Mouse (Mus musculus) C2C12 (cell line): ENCODE results near the gene Ppp1r8. TPM values are rescaled to one million over a fixed set of nuclear protein-coding genes. Genes with fewer than 3 reads are reported as not detected.
A peak's percentile ranks its signal among the peaks of the same experiment; 100 is the strongest.

Source experiments
- H3K27me3 ChIP-seq: one replicate; pipeline ENCODE4 v1.6.1; 2011; ENCODE audit not compliant: control insufficient read depth, insufficient read depth, insufficient read length
- H3K36me3 ChIP-seq: one replicate; pipeline ENCODE4 v1.6.1; 2011; ENCODE audit not compliant: control insufficient read depth, insufficient read depth
- H3K4me3 ChIP-seq: one replicate; pipeline ENCODE4 v1.5.1; 2011; ENCODE audit warnings: mild to moderate bottlenecking, control low read depth; ENCODE audit not compliant: poor library complexity, insufficient read depth, severe bottlenecking
- H3K79me2 ChIP-seq: one replicate; pipeline ENCODE4 v1.6.1; 2011; ENCODE audit not compliant: control insufficient read depth, insufficient read depth
- H3K79me3 ChIP-seq: one replicate; pipeline ENCODE4 v1.6.1; 2011; ENCODE audit warnings: low read depth, control low read depth
- H3ac ChIP-seq: one replicate; pipeline ENCODE3; 2011; ENCODE audit warnings: low read depth; ENCODE audit not compliant: control insufficient read depth, insufficient read length
- CEBPB ChIP-seq: IDR thresholded peaks from one replicate; pipeline ENCODE4 v1.6.1; 2011; ENCODE audit warnings: low read depth, mild to moderate bottlenecking, control low read depth, moderate library complexity
- CTCF ChIP-seq: IDR thresholded peaks from one replicate; pipeline ENCODE4 v1.5.1; 2011; ENCODE audit not compliant: control insufficient read depth, insufficient read depth, insufficient read length
- FOSL1 ChIP-seq: IDR thresholded peaks from one replicate; pipeline ENCODE4 v1.8.0; 2011; ENCODE audit warnings: mild to moderate bottlenecking, low read length; ENCODE audit not compliant: poor library complexity, insufficient read depth, severe bottlenecking
- MAX ChIP-seq: IDR thresholded peaks from one replicate; pipeline ENCODE4 v1.6.1; 2011; ENCODE audit warnings: mild to moderate bottlenecking, control low read depth
- MYOD1 ChIP-seq: IDR thresholded peaks from one replicate; pipeline ENCODE4 v1.6.1; 2011; ENCODE audit warnings: low read depth; ENCODE audit not compliant: control insufficient read depth, insufficient read length
- MYOG ChIP-seq: IDR thresholded peaks from one replicate; pipeline ENCODE4 v1.6.1; 2011; ENCODE audit not compliant: control insufficient read depth, insufficient read length; ENCODE audit errors: extremely low read depth
- USF1 ChIP-seq: IDR thresholded peaks from one replicate; pipeline ENCODE4 v1.6.1; 2011; ENCODE audit warnings: low read depth, mild to moderate bottlenecking, control low read depth, moderate library complexity
- polyA plus RNA-seq: library from polyadenylated mRNA; unstranded; fragments of >200 nt; fragmentation: generic; extraction: Trizol; gene quantifications from one replicate; pipeline ENCODE4 v1.2.1, GENCODE M21; 2012; ENCODE audit warnings: missing spikeins

The Ppp1r8 gene
- polyA plus RNA-seq, 1 experiment: 81.7 TPM

DNA sequence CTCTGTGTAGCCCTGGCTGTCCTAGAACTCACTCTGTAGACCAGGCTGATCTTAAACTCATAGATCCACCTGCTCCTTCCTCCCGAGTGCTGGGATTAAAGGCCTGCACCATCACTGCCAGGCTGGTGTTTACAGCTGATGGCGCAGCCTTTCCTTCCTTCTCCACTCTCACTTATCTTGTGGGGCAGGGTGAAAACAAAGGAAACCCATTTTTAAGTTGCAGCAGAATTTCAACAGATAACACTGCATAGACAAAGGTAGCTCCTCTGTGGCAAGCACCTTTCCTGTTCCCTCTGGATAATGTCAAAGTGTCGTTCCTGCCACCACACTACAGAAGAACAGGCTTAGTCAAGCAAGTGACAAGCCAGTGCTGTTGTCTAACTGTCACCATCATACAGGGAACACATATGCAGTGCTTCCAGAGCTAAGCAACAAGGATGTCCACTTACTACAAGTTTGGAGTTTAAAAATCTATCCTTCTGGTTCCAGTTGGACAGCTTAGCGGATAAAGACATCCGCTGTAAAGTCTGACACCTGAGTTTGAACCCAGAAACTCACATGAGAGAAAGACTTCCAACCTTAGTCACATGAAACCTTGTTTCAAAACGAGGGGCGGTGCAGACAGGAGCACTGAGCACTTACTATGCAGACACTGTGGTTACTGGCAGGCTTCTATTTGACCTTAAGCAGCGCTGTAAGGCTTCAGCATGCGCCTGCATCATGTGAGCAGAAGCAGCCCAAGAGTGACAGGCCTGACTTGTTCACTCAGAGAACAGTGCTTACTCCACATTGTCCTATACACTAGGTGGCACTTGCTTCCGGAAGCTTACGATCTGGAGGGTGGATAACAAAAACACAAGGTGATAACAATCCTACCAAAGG, 30.8 kb upstream of the Ppp1r8 start:
- H3ac ChIP-seq: no peak overlapping the region
- TF ChIP-seq MAX: no peak
- no peak overlapping the region for H3K4me3 ChIP-seq
- H3K79me2 ChIP-seq: peaks cover 75% of the 10 kb centered on the region
- H3K36me3 ChIP-seq: peaks cover 30% of the 10 kb centered on the region
- H3K27me3 ChIP-seq: no peaks in the 10 kb centered on the region
- peaks cover 42% of the 10 kb centered on the region for H3K79me3 ChIP-seq

DNA sequence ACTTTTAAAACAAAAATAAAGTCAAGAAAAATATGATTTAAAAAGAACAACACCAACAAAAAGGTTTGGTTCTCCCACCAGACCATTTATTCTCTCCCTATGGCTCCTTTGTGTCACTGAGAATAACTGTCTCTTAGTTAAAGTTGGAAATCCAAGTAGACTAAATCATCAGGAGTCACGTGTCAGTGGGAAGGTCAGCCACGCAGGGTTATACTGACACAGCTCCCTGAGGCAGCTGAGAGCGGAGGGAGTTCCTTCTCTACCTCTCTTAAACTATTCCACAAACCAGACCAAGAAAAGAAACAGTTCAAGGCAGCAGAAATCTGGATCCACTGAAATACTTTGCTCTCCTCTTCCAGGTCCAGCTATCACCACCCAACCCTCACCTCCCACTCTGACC, 28.1 kb upstream of the Ppp1r8 start:
- Histone ChIP-seq H3K27me3 (no peaks in the 10 kb centered on the region), H3ac (no peak overlapping the region), H3K36me3 (peaks cover 54% of the 10 kb centered on the region), H3K79me2 (peaks cover 49% of the 10 kb centered on the region), H3K79me3 (peaks cover 20% of the 10 kb centered on the region), H3K4me3 (no peak overlapping the region)
- TF ChIP-seq CTCF (no peak), USF1 (no peak), MYOD1 (no peak), MAX (no peak), MYOG (no peak), FOSL1 (no peak), CEBPB (no peak)

DNA sequence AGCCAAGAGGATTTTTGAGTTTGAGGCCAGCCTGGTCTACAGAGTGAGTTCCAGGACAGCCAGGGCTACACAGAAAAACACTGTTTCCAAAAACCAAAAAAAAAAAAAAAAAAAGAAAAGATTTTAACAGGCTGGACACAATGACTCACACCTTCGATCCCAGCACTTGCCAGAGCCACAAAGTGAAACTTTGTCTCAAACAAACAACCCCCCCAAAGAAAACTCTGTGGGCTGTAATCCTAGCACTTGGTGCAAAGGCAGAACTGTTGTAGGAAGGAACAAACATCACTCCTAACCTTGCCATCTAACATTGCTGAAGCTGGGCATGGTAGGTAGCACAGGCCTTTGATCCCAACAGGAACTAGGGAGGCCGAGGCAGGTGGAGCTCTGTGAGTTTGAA, 21.9 kb upstream of the Ppp1r8 start:
- peaks cover 71% of the 10 kb centered on the region for H3K36me3 ChIP-seq
- no peaks in the 10 kb centered on the region for H3K79me2 ChIP-seq
- H3K4me3 ChIP-seq: no peak overlapping the region
- H3K79me3 ChIP-seq: no peaks in the 10 kb centered on the region
- peak overlapping the region; percentile 18 for H3ac ChIP-seq
- no peaks in the 10 kb centered on the region for H3K27me3 ChIP-seq
- TF ChIP-seq MYOG: no peak
- TF ChIP-seq MAX: no peak
- no peak for TF ChIP-seq CEBPB

DNA sequence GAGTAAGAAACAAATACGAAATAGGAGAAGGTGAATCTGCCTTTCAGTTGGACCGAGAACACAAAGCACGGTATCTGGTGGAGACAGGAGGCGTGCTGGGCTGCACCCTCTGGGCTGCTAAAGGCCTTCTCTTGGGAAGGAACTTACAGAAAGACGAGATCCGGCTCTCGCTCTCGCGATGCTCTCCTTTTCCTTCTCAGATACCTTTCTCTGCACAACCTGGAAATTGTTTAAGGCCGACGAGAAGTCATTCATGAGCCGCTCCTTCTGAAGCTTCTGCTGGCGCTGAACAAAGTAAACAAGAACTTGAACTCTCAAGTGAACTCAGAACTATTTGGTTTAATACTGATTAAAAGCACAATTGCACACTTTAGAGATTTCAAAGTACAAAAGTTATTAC, 20.0 kb upstream of the Ppp1r8 start:
- H3K79me2 ChIP-seq: no peaks in the 10 kb centered on the region

DNA sequence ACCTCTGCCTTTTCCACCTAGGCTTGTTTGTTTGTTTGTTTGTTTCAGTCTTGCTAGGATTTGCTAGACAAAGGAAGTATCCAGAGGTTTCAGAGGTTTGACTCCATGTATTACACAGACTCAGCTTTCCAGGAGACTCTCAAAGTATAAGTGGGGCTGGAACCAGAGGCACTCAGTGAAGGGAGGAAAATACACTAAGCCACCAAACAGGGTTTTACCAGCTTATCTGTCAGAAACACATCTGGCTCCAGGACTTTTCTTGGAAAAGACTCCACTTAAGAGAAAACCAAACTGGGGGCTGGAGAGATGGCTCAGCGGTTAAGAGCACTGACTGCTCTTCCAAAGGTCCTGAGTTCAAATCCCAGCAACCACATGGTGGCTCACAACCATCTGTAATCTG, 17.9 kb upstream of the Ppp1r8 start:
- TF ChIP-seq CEBPB (no peak), USF1 (no peak)
- H3K4me3 ChIP-seq: no peak overlapping the region
- peaks cover 72% of the 10 kb centered on the region for H3K36me3 ChIP-seq
- no peaks in the 10 kb centered on the region for H3K79me3 ChIP-seq
- no peaks in the 10 kb centered on the region for H3K79me2 ChIP-seq
- no peak overlapping the region for H3ac ChIP-seq
- no peaks in the 10 kb centered on the region for H3K27me3 ChIP-seq

More for the DNA sequence above, 20.0 kb upstream of the Ppp1r8 start:
- no peak overlapping the region for H3K4me3 ChIP-seq
- H3K36me3 ChIP-seq: peaks cover 71% of the 10 kb centered on the region
- H3K79me3 ChIP-seq: no peaks in the 10 kb centered on the region
- H3K27me3 ChIP-seq: no peaks in the 10 kb centered on the region
- TF ChIP-seq MYOD1 (no peak), USF1 (no peak), FOSL1 (no peak), CEBPB (no peak), MYOG (no peak), CTCF (no peak), MAX (no peak)
- H3ac ChIP-seq: no peak overlapping the region

DNA sequence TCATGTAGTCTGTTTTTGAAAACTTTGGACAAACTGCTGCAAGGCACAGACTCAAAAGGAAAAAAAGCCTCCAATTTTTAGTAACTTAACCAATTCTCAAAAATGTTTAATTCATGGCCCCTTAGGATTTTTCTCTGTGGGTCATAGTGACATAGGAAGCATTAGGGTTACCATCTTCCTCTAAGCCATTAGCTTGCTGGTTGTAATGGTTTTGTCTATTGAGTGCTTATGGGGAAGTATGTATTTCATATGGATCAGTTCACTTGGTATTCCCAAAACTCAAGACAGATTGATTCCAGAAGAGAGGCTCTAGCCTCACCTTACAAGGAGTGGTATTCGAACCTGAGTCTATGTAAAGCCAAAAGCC, 719 bp upstream of the Ppp1r8 start:
- Histone ChIP-seq H3K79me3 (peaks cover 41% of the 10 kb centered on the region), H3K79me2 (peaks cover 42% of the 10 kb centered on the region), H3ac (no peak overlapping the region), H3K27me3 (no peaks in the 10 kb centered on the region), H3K36me3 (peaks cover 28% of the 10 kb centered on the region), H3K4me3 (no peak overlapping the region)
- no peak for TF ChIP-seq CEBPB
- TF ChIP-seq USF1: no peak
- TF ChIP-seq CTCF: no peak
- no peak for TF ChIP-seq FOSL1
- no peak for TF ChIP-seq MYOG
- TF ChIP-seq MYOD1: no peak
